Mouse (Mus musculus): ENCODE results near the gene Prok1.

Gene Prok1

DNA sequence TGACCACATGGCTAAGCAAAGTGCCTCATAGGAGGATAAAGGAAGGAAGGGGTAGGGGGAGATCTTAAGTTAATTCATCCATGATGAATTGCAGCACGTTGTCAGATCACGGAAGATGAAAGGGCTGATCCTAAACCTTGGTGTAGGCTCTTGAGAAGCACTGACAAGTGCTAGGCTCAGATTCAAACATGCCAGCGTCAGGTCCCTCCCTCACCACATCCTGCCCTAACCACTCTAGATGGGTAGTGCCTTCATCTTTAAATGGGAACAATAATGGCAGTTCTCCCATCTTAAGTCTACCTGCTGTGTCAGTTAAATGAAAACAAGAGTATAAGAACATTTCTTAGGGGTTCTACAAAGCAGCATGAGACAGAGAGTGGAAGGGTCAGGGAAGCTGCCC, 53.9 kb downstream of the Prok1 start:
- no peak for DNase-seq (ENCODE audit: low spot score)

- no peak for DNase-seq (ENCODE audit: low spot score)
Observed at GRCm38 (mm10) chr3:107183178-107183577, 56.3 kb downstream of the Prok1 start.

All from urinary bladder, postnatal 10 days (tissue).